In genomic region chr12:50241139-50241538, GRCm38 (mm10) we compare ENCODE assay signal across 32 mouse cellular contexts.
"Had no signal": no experiment of that assay in that cellular context is flagged by ENCODE, and none has a peak within 500 bp of the region (broad histone marks: within the 10 kb centered on the region; RNA-seq: fewer than 3 reads in every experiment).

No protein-coding gene starts in this region.

- H3K27me3 ChIP-seq: limb, embryonic 12.5 days; limb, embryonic 13.5 days; limb, embryonic 15.5 days; liver, embryonic 12.5 days; liver, embryonic 13.5 days; liver, embryonic 15.5 days; lung, embryonic 15.5 days; megakaryocyte, embryonic 14.5 days; midbrain, embryonic 12.5 days; midbrain, embryonic 13.5 days; midbrain, embryonic 15.5 days; neural tube, embryonic 12.5 days had no signal

- H3K9ac ChIP-seq: limb, embryonic 12.5 days; limb, embryonic 13.5 days; limb, embryonic 15.5 days; liver, embryonic 12.5 days; liver, embryonic 13.5 days; liver, embryonic 14.5 days; liver, embryonic 15.5 days; liver, postnatal 0 days; lung, embryonic 14.5 days; lung, embryonic 15.5 days; midbrain, embryonic 12.5 days; midbrain, embryonic 13.5 days; midbrain, embryonic 15.5 days; neural tube, embryonic 12.5 days had no signal

- H3K27ac ChIP-seq: limb, embryonic 10.5 days; limb, embryonic 12.5 days; limb, embryonic 13.5 days; limb, embryonic 15.5 days; liver, embryonic 12.5 days; liver, embryonic 13.5 days; liver, embryonic 14.5 days; liver, embryonic 15.5 days; lung, embryonic 15.5 days; macrophage; midbrain, embryonic 10.5 days; midbrain, embryonic 12.5 days; midbrain, embryonic 13.5 days; midbrain, embryonic 15.5 days; neural tube, embryonic 12.5 days had no signal

- H3K4me2 ChIP-seq: limb, embryonic 12.5 days; limb, embryonic 13.5 days; limb, embryonic 15.5 days; liver, embryonic 11.5 days; liver, embryonic 12.5 days; liver, embryonic 13.5 days; liver, embryonic 15.5 days; lung, embryonic 14.5 days; lung, embryonic 15.5 days; midbrain, embryonic 11.5 days; midbrain, embryonic 12.5 days; midbrain, embryonic 13.5 days; midbrain, embryonic 15.5 days; neural tube, embryonic 12.5 days had no signal

- H3K36me3 ChIP-seq: limb, embryonic 10.5 days; limb, embryonic 12.5 days; limb, embryonic 13.5 days; limb, embryonic 15.5 days; liver, embryonic 12.5 days; liver, embryonic 13.5 days; liver, embryonic 15.5 days; lung, embryonic 15.5 days; midbrain, embryonic 10.5 days; midbrain, embryonic 12.5 days; midbrain, embryonic 13.5 days; midbrain, embryonic 15.5 days; neural tube, embryonic 12.5 days had no signal

- H3K9me3 ChIP-seq: limb, embryonic 10.5 days; limb, embryonic 12.5 days; limb, embryonic 13.5 days; limb, embryonic 15.5 days; liver, embryonic 12.5 days; liver, embryonic 13.5 days; liver, embryonic 15.5 days; lung, embryonic 15.5 days; megakaryocyte, embryonic 14.5 days; midbrain, embryonic 10.5 days; midbrain, embryonic 12.5 days; midbrain, embryonic 13.5 days; midbrain, embryonic 15.5 days; neural tube, embryonic 12.5 days had no signal

- H3K4me1 ChIP-seq: limb, embryonic 10.5 days; limb, embryonic 12.5 days; limb, embryonic 13.5 days; limb, embryonic 15.5 days; liver, embryonic 12.5 days; liver, embryonic 13.5 days; liver, embryonic 15.5 days; lung, embryonic 15.5 days; megakaryocyte, embryonic 14.5 days; midbrain, embryonic 10.5 days; midbrain, embryonic 12.5 days; midbrain, embryonic 13.5 days; midbrain, embryonic 15.5 days; neural tube, embryonic 12.5 days had no signal

- H3K4me3 ChIP-seq: limb, embryonic 10.5 days; limb, embryonic 12.5 days; limb, embryonic 13.5 days; limb, embryonic 15.5 days; liver, embryonic 12.5 days; liver, embryonic 13.5 days; liver, embryonic 15.5 days; lung, embryonic 15.5 days; megakaryocyte, embryonic 14.5 days; midbrain, embryonic 10.5 days; midbrain, embryonic 12.5 days; midbrain, embryonic 13.5 days; midbrain, embryonic 15.5 days; myocyte; neural tube, embryonic 12.5 days had no signal

- ATAC-seq: liver, embryonic 12.5 days; liver, postnatal 0 days; lung, postnatal 0 days; midbrain, embryonic 13.5 days; midbrain, embryonic 15.5 days; midbrain, embryonic 16.5 days had no signal

- DNase-seq: left cerebral cortex, postnatal 4 days; liver; liver, embryonic 13.5 days; liver, postnatal 0 days; lung, adult 18-20 months; lung, adult 2 months; lung, embryonic 14.5 days; lung, postnatal 10 days; lung, postnatal 14 days; lung, postnatal 36 days; lung, postnatal 4 days; midbrain, embryonic 14.5 days had no signal
